Mouse (Mus musculus) ovary, postnatal 10 days (tissue): ENCODE results near the gene Trim17.
A peak's percentile ranks its signal among the peaks of the same experiment; 100 is the strongest.

Experiments used
- DNase-seq: peaks from one replicate; pipeline ENCODE4 v3.0.0; 2022; ENCODE audit warnings: low spot score

The Trim17 gene

DNA sequence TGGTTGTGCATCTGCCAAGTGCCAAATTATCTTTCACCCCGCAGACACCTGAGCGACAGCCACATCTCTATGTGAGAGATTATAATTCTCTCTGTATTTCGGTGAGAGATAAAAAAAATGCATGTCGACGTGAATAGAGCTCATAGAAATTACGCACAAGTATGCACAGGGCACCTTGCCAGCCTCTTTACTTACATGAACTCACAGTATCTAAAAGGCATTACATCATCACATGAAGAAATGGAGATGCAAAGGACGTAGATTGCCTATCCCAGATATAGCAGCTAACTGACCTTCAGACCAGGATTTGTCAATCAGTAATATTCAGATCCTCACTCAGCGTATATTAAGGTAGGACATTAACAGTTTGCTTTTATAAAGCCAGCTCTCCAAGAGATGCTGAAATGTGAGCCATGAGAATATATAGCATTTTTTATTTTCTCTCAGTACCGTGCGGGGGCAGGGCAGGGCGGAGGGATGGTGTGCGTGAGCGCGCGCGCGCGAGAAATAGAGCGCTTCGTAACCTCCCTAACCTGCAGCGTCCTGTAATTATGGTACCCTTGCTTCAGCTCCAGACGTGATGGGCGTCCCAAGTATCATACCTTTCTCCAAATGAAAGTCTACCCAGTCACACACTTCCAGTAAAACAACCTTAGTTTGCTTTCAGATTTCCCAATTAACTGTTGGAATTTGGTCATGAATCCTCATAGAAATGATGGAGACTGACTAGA is 6.5 kb upstream of the Trim17 start:
- no peak for DNase-seq

DNA sequence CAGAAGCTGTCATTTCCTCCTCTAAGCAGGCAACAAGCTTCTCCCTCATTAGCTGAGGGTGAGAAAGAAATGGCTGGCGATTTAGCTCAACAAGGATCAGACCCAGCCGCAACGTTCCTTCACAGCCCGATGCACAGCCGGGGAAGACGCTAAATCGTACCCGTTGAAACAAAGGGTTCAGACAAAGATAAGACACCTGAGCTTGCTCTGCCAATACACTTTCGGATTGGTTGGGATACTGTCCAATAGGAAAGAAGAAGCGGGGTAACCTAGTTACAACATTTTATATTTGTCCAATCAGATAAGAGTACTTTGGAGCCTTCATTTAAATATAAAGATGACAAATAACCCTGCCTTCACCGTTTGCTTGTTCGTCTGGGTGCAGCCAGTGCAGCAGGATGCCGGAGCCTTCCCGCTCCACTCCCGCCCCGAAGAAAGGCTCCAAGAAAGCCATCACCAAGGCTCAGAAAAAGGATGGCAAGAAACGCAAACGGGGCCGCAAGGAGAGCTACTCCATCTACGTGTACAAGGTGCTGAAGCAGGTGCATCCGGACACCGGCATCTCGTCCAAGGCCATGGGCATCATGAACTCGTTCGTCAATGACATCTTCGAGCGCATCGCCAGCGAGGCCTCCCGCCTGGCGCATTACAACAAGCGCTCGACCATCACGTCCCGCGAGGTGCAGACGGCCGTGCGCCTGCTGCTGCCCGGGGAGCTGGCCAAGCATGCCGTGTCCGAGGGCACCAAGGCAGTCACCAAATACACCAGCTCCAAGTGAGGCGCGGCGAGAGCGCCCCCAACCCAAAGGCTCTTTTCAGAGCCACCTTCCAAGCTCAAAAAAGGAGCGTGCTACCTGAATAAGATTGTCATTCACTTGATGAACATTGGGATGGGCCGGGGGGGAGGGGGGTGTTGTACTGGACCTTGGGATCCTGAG is 5.7 kb upstream of the Trim17 start, which contains the start of gene Hist3h2ba:
Hist3h2ba (plus strand) TSS at position 379 of the 938 bp plus-strand sequence.
- DNase-seq = no peak

DNA sequence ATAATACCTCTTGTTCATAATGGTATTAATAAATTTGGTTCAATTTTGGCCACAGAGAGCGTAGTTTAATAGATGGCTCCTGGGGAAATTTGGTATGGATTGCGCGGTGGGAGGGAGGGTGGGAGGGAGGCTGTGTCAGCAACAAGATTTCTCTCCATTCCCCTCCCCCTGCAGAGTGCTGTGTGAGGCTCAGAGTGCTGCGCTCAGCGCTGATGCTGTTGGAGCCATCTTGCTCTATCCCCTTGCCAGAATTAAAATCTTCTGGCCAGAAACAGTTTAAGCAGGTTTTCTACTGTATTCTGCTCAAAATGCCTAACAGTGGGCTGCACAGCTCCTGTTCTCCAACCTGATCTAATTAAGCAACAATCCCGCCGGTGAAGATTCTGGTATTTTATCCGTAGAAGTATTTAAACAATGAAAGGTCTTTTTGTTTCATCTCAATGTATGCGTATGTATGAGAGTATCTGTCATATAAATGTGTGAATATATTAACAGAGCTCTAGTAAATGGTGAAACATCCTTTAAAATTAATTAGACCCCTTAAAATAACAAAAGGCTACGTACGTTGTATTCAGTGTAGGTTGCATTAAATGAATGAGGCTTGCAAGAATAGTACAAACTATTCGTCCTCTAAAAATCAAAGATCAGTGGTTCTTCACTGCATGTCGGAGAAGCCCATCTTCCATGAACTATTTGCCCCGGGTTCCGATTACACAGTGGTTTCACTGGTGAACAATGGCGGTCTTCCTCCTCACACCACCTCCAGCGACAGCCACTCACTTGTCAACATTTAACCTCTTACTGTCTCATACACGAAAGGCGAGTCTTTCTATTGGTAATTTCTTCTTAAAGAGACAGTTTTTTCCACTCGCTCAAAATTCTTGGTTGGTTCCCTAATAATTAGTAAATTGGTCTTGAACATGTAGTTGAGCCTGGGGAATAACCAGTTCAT is 4.7 kb upstream of the Trim17 start:
- no peak for DNase-seq

DNA sequence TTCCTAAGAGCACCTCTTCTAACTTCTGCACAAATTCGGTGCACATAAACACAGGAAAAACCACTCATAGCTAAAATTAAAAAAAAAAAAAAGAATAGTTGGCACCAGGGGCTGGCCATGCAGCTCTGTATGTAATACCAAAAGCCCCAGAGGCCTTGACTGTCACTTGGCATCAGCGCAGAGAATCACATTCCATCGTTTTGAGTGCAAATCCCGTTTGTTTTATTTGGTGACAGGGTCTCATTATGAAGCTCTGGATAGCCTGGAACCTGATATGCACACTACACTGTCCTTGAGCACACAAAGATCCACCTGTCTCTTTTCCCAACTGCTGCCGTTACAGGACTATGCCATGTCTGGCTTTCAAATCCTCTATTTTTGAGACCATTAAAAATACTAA is 3.3 kb upstream of the Trim17 start:
- no peak for DNase-seq

DNA sequence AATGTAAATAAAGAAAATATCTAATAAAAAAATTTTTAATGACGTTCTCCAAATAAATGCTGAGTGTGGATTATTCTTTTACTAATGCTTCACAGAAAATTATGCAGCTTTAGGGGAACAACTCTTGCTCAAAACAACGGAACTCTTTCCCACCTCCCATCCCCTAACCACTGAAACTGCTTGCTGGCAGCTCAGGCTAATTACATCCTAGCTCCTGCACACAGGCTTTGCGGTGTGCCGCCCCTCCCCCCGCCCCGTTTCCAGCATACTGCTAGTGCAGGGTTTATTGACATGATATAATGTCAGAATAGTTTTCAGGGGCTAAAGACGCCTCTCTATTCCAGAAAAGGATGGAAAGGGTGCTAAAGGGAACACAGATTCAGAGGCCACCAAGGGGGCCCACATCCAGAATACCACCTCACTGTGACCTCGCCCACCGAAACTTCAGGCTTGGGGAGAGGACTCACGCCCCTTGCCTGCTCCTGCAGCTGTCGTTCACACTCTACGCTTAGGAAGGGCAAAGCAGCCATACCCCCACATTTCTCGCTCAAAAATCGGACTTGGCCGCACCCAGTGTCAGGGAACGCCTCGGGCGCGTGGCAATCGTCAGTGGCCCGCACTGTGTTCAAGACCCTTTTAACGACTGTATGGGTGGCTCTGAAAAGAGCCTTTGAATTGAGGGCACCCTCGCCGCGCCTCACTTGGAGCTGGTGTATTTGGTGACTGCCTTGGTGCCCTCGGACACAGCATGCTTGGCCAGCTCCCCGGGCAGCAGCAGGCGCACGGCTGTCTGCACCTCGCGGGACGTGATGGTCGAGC is 925 bp upstream of the Trim17 start:
- DNase-seq = no peak

DNA sequence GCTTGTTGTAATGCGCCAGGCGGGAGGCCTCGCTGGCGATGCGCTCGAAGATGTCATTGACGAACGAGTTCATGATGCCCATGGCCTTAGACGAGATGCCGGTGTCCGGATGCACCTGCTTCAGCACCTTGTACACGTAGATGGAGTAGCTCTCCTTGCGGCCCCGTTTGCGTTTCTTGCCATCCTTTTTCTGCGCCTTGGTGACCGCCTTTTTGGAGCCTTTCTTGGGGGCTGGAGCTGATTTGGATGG is 390 bp upstream of the Trim17 start:
- DNase-seq = peak; percentile 49

DNA sequence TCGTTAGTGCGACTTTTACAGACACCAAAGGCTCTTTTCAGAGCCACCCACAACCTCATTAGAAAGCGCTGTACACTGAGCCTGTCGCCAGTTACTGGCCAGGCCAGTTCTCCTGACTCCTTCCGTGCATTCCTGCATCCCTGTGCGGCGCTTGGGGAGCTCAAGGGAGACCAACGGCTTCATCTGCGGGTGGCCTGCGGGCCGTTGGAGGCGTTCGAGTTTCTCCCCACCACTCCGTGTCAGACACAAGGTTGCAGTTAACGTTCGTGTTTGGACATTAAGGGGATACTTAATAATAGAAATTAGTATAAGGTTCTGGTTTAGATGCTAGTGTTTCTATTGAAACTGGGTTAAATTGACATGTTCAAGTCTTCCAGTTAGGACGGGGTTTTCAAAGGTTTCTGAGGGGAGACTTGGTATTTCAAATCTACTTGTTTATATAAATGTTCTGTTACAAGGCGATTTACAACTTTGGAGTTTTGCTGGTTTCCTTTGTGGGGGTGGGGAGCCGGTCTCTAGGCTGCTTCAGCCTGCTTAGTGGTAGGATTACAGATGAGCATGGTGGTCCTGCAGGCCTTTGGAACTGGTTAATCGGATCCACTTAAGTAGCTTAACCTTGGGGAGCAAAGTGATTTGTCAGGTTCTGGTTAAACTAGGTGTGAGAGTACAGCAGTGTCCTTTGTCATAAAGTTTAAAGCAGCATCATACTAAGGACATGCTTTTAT is 820 bp downstream of the Trim17 start:
- no peak for DNase-seq

DNA sequence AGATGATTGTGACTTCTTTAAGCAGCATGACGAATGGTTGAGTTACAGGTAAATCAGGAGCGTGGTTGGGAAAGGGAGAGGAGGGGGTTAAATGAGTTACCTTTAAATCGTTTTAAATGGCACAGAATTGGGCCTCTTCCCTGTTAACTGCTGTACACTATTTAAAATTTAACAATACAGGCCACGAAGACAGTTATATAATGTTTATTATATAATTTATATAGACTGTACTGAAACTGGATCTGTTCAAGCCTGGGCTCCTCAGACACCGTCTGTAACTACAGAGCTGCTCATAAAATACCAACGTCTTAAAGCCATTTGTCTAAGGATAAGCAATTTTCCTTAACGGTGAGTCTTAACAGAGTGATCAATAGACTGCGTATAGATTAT is 1.4 kb downstream of the Trim17 start:
- no peak for DNase-seq

DNA sequence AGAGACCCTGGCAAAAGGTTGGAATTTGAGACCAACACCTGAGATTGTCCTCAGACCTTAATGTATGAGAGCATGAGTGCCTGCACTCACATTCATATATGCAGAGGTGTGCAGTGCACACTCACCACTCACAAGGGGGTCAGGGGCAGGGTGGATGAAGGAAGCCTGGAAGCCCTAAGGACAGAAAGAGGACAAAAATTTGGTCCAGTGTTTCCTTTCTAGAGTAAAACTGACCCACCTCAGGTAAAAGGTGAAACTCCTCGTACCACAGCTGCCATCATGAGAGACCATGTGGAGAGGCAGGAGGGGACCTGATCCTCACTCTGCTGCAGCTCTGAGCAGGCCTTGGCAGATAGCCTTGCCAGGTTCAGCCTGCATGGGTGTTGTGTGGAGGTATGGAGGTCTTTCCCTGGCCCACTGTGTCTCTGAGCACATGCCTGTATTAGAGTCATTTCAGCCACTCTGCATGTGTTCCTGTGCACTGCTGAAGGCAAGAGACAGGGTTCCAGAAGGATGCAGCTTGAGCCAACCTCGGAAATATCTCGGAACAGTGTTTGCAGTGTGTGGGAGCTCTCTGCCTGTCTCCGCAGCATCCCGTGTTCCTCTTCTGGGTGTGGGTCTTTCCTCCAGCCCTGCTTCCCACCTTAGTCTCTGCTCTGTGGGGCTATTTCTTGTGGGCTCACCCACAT is 2.9 kb downstream of the Trim17 start:
- DNase-seq = no peak

DNA sequence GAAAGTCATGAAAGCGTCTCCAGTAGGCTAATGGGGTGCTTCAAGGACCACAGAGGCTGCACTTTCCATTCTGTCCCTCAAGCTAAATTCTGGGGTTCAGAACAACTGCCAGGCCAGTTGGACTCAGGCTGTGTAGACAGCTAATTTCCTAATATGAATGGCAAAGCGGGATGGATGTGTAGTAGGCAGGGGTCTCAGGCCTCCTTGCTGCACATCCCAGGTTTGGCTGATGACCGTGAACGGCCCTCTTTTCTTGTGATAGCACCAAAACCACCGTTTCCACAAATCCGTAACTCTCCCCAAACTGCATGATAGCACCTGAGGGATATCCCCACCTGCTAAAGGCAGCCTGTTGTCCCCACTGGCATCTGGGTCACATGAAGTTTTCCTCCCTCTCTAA is 4.1 kb downstream of the Trim17 start:
- DNase-seq = no peak

DNA sequence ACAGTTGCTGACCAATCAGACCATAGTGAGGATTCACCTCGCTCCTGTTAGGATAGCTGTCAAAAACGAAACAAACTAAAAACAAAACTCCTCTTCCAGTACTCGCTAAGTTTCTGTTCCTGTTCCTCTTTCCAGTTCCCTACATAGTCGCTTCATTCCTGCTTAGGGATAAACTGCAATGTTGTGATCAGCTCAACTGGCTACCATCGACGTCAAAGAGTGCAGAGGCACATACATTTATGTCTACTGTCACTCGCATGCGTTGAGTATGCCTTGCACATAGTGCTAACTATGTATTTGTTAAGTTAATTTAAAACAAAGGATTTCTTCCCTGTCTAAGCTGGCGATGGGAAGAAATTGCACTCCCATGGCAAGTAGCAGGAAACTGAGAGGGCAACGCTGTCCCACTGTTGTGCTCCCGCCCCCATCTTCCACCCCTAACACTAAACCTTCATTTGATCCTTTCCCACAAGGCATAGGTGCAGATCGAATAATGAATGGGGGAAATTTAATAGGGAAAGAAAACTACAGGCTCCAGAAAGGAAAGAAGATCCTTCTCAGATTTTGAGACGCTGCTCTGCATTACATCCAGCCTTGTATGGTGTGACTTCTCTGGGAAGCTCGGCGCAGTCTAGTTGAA is 4.8 kb downstream of the Trim17 start:
- no peak for DNase-seq

DNA sequence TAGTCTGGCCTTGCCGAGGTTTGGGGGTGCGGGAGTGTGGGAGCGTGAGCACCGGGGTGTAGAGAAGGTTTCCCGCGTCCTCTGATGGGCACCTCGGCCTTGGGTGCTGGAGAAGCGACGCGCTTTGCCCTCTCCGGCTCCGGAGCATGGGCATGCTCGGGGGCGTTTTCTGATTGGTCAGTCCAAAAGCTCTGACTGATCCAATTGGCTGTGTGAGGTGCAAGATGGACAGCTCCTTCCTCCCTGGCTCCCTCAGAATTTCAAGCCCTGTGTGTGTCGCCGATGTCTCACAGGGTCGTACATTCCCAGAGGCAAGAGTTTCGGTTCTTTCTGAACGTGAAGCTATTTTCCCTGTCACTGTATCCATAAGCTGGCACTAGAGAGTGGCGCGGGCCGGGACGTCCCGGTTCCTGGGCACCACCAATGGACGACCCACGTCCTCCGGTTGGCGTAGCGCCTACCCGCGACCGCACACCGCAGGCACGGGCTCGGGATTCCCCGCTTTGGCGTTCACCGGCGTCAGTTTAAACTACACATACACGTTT is 5.5 kb downstream of the Trim17 start:
- peak; percentile 40 for DNase-seq

DNA sequence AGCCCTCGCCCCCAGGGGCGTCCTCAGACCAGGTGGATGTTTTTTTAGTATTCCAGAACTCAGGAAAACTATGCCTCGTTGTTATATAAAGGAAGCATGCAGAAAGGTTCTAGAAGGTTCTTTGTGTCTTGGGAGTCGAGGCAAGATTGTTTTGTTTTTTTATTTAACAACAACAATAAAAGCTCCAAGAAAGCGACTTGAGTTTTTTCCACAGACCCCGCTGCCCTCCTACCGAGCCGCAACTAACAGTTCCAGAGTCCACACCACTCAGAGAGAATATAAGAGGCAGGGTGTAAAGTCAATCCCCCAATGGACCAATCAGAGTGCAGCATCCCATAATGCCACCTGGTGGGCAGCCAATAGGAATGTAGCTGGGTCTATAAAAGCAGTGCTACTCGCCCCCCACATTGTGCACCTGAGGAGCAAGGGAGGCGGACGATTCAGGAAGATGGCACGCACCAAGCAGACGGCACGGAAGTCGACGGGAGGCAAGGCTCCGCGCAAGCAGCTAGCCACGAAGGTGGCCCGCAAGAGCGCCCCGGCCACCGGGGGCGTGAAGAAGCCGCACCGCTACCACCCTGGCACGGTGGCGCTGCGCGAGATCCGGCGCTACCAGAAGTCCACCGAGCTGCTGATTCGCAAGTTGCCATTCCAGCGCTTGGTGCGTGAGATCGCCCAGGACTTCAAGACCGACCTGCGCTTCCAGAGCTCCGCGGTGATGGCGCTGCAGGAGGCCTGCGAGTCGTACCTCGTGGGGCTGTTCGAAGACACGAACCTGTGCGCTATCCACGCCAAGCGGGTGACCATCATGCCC is 7.1 kb downstream of the Trim17 start:
- DNase-seq = no peak

DNA sequence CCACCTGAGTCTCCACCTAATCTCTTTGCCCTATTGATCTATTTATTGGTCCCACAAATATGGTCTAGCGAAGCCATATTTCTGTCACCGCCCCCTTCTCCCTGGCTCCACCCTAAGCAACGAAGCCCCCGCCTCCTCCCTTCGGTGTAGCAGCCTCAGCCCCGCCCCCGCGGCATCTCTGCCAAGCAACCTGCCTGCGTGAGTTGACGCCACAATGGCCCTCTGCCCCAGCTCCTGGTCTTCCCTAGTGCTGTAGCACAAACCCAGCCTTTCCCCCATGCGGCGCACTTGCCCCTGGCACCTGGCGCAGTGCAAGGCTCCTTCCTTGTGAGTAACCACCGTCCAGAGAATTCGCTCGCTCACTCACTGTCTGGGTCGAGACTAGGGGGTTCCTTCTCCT is 9.1 kb downstream of the Trim17 start:
- DNase-seq = no peak

DNA sequence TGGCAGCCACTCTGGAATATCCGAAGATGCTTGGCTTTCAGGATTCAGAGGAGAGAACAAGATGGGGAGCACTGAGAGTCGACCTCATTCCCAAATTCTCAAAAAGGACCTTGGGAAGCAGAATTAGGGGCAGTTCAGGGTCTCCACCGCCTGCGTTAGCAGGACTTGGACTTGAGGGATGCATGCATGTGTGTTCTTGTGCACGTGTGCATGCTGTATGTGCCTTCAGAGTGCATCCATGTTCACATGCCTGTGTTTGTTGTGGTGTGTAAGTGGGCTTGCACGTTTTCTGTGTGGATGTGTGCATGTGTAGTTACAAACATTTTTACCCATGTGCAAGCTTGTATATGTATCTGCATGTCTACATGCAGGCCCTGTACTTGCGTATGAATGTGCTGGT is 9.7 kb downstream of the Trim17 start:
- no peak for DNase-seq

DNA sequence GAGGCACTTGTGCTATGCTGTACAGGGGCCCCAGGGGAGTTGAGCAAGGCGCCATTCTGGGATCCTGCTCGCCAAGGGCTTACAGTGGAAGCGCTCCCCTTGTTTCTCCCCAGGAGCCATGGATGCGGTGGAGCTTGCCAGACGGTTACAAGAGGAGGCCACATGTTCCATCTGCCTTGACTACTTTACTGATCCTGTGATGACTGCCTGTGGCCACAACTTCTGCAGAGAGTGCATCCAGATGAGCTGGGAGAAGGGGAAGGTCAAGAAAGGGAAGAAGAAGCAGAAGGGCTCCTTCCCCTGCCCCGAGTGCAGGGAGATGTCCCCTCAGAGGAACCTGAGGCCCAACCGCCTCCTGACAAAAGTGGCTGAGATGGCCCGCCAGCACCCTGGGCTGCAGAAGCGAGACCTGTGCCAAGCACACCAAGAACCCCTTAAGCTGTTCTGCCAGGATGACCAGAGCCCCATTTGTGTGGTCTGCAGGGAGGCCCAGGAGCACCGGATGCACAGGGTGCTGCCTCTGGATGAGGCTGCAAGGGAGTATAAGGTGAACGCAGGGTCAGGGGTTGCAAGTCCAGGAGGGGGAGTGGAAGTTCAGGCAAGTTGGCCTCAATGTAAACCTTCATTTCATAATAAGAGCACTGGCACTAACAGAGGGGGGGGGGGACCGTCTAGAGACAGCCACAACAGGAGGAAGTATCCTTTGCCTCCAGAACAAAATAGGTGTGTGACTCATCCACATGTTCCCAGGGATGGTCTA is 10.7 kb downstream of the Trim17 start:
- DNase-seq = no peak

DNA sequence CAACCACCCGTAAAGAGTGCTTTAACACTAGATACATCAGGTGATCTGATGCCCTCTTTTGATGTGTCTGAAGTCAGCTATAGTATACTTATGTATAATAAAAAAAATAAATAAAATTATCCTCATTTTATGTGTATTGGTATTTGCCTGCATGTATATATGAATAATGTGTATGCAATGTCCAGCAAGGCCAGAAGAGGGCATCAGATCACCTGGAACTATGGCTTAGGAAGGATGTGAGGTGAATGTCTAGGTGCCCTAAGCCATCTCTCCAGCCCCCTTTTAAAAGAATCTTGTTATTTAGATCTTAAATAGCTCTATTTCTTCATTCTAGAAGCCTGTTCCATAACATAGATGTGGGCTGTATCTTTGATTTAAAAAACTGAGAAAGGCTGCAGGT is 12.9 kb downstream of the Trim17 start:
- DNase-seq = no peak

DNA sequence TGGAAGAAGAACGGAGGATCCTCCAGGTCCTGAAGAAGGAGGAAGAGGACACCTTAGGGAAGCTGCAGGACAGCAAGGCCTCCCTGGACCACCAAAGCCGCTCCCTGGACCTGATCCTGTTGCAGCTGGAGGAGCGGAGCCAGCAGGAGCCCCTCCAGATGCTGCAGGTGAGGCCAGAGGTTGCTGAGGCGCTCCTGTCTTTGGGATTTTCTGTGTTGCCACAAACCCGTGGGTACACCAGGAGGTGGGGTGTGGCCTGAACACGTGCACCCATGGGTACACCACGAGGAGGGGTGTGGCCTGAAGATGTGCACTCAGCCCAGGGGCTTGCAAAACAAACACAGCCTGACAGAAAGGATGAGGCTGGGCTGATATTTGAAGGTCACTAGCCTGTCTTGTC is 14.1 kb downstream of the Trim17 start:
- DNase-seq = no peak
